Mouse (Mus musculus) yolk sac, embryonic 10.5 days (tissue): ENCODE measurements around the gene Grhpr.
"Not testable (repeated sequence)": the region's sequence is repeated elsewhere in the genome, so short reads cannot be mapped to it uniquely, and the experiment has no call there.

Experiments
- DNase-seq: peaks from one replicate; pipeline ENCODE4 v3.0.0-alpha.2; 2017; ENCODE audit warnings: low spot score

Grhpr gene

DNA sequence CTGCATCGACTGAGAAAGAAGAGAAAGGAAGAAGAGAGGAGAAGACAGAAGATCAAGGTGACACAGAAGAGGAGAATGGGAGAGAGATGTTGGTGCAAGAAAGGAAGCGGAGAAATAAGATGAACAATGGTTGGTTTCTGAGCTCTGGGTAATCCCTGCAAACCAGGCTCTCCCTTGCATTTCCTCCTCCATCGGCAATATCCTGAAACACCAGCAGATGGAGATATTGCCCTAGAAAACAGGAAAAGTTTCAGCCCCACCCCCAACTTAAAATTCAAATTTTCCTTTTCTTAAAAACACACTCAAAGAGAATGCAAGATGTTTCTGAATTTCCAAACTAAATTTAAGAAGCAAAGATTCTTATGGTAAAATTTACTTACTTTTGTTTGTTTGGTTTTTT is 34.4 kb downstream of the Grhpr start:
- peak; percentile 26 for DNase-seq

DNA sequence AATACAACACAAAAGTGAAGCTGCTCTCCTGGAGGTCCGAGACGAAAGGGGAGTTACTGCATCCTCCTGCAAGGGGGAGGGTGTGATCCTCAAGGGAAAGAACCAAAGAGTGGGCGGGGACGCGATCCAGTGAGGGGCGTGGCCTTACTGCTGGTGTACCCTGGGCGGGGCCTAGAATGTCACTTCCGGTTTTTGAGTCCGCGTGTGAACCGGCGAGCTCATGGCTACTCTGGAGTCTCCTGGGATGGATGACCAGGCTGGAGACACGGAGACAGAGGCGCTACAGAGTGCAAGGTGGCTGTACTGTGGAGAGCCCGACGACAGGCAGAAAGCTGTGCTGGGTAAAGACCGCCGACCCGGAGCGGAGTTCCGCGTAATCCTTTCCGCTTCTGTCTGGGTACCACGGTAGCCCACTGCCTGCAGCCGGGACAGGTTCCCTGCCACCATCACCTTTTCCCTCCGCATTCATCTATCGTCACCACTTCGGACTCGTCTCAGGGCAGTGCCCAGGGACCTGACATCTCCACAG is 37.3 kb downstream of the Grhpr start, which contains the start of gene Polr1e:
Gene Polr1e (plus strand): TSS at position 132 of the 529 bp plus-strand sequence.
- DNase-seq, result peak; percentile 91

DNA sequence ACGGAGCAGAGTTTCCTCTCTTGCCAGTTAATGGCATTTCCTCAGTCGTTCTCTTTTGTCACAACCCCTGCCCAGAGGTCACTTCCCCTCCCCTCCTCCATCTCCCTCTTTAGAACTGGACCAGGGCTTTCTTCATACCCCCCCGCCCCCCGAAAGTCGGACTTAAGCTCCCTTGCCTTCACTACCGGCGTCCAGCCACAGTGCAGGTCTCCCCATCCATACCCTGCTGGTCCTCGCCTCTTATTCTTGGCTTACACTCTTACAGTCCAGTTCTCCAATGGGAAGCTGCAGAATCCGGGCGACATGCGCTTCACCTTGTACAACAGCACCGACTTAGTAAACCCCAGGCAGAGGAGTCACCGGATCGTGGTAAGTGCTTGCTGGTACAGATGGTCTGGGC is 37.8 kb downstream of the Grhpr start:
- DNase-seq, result no peak

DNA sequence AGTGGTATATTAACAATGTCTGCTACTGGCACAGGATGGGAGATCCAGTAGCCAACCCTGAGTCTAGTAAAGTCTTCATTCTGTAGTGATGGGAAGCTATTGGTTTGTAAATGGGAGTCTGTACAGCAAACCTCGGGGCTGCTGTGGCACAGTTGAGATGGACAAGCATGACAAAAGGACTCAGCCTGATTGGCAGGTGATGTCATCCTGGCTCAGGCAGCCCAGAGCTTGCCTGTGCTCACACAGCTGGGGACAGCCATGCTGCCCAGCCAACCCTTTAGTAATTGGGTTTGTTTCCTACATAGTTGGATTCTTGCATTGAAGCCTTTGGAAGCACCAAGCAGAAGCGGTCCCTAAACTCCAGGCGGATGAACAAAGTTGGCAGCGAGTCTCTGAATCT is 45.3 kb downstream of the Grhpr start:
- DNase-seq, result no peak

DNA sequence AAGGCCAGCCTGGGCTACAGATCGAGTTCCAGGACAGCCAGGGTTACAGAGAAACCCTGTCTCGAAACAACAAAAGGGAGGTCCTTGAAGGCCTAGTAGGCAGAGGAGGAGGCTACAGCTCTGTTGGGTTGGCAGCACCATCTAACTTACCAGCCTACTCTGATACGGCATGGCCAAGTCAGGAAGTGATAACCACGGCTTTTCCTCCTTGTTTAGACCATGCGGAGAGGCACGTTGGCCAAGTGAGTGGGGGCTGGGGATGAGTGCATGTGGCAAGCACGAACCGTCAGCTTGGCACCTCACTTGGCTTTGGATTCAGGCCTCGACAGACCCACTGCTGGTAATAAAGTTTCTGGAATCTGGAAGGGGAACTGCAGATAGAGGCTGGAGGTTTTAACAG is 51.4 kb downstream of the Grhpr start:
- DNase-seq, result no peak

DNA sequence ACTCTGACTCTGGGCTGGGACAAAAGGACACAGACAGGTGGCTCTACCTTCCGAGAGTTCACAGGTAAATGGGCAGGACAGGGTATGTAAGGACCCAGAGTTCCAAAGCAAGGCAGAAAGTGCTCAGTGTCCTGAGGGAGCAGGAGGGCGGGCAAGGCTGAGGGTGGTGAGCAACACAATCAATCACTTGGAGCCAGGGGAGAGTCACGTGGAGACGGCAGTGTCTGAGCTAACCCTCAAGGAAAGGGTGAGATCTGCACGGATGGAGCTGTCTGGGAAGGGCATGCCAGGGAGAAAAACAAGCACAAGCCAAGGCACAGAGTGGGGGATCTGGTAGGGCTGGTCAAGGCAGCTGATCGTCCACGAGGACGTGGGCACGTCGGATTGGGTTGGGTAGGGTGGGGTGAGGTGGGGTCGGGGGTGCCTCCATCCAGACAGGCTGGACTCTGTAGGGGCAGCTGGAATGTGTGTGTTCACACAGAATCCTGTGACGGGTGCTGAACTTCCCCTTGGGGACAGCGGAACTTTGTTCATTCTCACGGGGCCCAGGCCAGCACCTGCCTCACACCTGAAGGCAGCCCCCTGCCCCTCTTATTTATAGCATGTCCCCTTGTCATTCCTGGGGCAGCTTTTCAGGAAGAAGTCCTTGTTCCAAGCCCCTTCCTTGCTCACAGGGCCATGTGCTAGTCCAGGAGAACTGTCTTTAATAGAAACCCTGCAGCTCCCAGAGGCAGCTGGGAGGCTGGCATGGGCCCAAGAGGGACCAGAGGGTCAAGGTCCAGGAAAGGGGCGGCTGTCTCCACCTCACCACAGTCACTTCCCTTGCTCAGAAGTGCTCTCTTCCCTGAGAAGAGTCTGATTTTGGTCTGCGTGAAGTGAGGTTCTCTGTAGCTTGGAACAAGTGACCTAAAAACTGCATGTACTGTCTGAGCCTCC is 53.8 kb downstream of the Grhpr start:
- no peak for DNase-seq

DNA sequence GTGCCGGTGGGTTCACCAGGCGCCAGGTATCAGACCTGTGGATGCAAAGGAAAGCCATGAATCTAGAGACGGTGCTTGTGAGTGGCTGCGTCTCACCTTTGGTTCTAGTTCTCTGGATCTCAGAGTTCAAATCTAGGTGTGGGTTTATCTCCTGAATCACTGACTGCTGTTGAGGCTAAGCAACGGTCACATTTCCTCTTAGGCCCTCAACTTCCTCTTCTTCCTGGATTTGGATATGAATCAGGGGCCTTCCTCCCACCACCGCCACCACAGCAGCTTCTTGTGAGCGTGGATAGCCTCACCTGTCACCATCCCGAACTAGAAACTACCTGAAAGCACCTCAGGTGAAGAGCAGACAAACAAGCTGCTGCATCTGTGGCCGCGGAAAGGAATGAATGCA is 54.9 kb downstream of the Grhpr start:
- no peak for DNase-seq

DNA sequence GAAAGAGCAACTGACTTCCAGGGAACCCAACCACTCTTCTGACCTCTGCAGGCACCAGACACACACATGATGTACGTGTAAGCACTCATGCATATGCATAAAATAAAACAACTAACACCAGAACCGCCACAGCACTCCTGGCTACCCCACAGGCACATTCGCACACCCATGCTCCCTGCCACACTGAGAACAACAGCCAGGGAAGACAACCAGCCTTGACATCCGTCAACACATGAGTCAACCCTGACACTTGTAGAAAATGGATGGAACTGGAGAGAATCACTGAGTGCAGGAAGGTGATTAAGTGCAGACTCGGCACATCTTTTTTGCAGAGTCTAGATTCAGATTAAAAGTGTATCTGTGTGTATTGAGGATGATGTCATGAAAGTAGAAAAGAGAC is 55.4 kb downstream of the Grhpr start:
- no peak for DNase-seq

DNA sequence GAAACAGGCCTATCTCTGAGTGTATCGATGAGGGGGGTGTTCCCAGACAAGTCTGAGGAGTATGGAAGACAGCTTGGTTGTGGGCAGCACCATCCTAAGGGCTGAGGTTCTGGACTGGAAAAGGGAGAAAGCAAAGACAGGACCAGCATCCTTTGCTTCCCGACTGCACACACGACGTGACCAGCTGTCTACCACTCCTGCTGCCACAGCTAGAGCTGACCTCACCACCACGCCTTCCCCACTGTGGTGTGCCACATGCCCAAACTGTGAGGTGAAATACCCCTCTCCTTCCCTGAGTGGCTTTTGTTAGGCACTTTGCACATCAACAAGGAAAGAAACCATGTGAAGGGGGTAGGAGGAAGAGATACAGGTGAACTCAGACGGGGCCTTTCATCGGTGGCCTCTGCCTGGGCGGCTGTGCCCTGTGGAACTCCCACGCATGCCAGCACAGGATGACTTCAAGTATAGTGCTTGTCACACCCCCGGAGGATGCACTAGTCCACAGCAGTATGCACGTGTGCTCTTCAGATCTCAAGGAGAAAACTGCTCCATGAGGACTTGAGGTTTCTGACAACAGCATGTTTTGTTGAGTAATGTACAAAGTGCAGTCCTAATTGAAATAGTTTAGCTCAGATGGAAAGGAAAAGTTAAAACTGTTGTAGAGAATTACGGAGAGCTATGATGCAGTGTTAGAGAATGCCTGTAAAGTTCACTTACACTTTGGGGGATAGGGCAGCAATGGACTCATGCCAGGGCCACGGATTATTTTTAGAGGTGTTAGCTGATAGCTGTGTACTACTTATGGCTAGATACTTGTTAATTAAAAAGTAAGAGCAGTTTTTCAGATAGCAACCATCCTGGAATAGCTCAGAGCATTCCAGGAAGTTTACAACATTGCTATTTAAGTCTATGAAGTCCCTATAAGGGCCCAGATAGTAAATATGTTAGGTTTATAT is 56.5 kb downstream of the Grhpr start:
- no peak for DNase-seq

DNA sequence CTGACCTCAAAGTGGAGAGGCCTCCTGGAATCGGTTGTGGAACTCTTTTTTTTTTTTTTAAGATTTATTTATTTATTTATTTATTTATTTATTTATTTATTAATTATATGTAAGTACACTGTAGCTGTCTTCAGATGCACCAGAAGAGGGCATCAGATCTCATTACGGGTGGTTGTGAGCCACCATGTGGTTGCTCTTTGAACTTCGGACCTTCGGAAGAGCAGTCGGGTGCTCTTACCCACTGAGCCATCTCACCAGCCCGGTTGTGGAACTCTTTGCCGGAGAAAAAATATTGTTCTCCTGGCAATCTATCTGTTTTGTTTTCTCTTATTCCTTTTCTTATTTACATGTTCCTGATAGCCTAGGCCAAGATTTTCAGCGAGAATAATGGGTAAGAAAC is 57.7 kb downstream of the Grhpr start:
- not testable (repeated sequence) for DNase-seq

DNA sequence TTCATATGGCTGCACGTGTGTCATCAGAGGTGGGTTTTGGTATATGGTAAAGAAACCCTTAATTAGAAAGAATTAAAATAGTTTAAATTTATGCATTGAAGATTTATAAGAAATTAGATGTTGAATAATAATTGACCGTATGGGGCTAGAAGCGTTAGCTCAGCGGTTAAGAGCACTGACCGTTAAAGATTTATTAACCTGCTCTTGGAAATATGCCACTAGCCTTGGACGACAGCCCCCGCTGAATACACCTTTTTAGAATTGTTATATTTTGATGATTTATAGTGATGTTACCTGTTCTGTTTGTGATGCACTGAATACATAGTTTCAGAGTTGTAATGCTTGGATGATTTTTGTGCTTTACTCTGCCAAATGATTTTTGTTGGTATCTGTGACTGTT is 58.4 kb downstream of the Grhpr start:
- not testable (repeated sequence) for DNase-seq
